Mouse (Mus musculus) macrophage (primary cell): Measurements from ENCODE around the gene Man2a1. TPM values are rescaled to one million over a fixed set of nuclear protein-coding genes. Genes with fewer than 3 reads are reported as not detected.

ENCODE experiments used
- H3K27ac ChIP-seq: fragments of 350-480 bp; formaldehyde crosslinking; 2 replicates; pipeline ENCODE4 v1.9.0; 2021
- H3K36me3 ChIP-seq: fragments of 350-480 bp; formaldehyde crosslinking; 2 replicates; pipeline ENCODE4 v1.9.0; 2021; ENCODE audit errors: inconsistent target
- H3K4me3 ChIP-seq: fragments of 350-480 bp; formaldehyde crosslinking; 2 replicates; pipeline ENCODE4 v1.9.0; 2021; ENCODE audit errors: inconsistent target
- H3K79me2 ChIP-seq: fragments of 350-480 bp; formaldehyde crosslinking; 2 replicates; pipeline ENCODE4 v1.9.0; 2021; ENCODE audit errors: inconsistent target
- WGBS: methylation state at CpG from one replicate; pipeline ENCODE4 v1.1.7; 2026; ENCODE audit warnings: inconsistent platforms; ENCODE audit not compliant: missing documents; 5-methylcytosine and 5-hydroxymethylcytosine counted together
- polyA plus RNA-seq: library from polyadenylated mRNA; stranded (reverse); fragments of 250-400 nt; gene quantifications from 3 replicates; pipeline ENCODE4 v1.2.4, GENCODE M21; 2018; ENCODE audit warnings: inconsistent platforms

Gene Man2a1
- polyA plus RNA-seq, 1 experiment from 2014 or later, result 83.0 TPM

GRCm38 (mm10) chr17:64726032-64726431 lies 125.5 kb downstream of the Man2a1 start:
- H3K36me3 ChIP-seq, result peaks cover 32% of the 10 kb centered on the region; the same call in 1 of the 2 replicates
- WGBS, result 70% methylated on average over 7 of the region's 7 CpGs
- no peaks in the 10 kb centered on the region for H3K79me2 ChIP-seq
- no peak overlapping the region for H3K4me3 ChIP-seq
- no peak overlapping the region for H3K27ac ChIP-seq

GRCm38 (mm10) chr17:64735492-64735891 lies 135.0 kb downstream of the Man2a1 start:
- 60% methylated on average over 4 of the region's 4 CpGs for WGBS
- Histone ChIP-seq H3K36me3 (peaks cover 53% of the 10 kb centered on the region), H3K79me2 (no peaks in the 10 kb centered on the region), H3K27ac (no peak overlapping the region), H3K4me3 (no peak overlapping the region)

- Histone ChIP-seq H3K36me3 (peaks cover 70% of the 10 kb centered on the region), H3K79me2 (no peaks in the 10 kb centered on the region), H3K27ac (no peak overlapping the region), H3K4me3 (no peak overlapping the region)
- WGBS, result 92% methylated on average over 1 of the region's 1 CpGs
Observed at GRCm38 (mm10) chr17:64737918-64738317, 137.4 kb downstream of the Man2a1 start.

- no peaks in the 10 kb centered on the region for H3K79me2 ChIP-seq
- 96% methylated on average over 6 of the region's 6 CpGs for WGBS
- H3K36me3 ChIP-seq, result peaks cover 74% of the 10 kb centered on the region
- no peak overlapping the region for H3K27ac ChIP-seq
- H3K4me3 ChIP-seq, result no peak overlapping the region
Observed at GRCm38 (mm10) chr17:64739129-64739528, 138.6 kb downstream of the Man2a1 start.

GRCm38 (mm10) chr17:64742715-64743605 lies 142.4 kb downstream of the Man2a1 start:
- H3K36me3 ChIP-seq, result peaks cover 83% of the 10 kb centered on the region
- H3K27ac ChIP-seq, result no peak overlapping the region

GRCm38 (mm10) chr17:64743606-64744300 lies 143.2 kb downstream of the Man2a1 start:
- 98% methylated on average over 10 of the region's 13 CpGs for WGBS
- Histone ChIP-seq H3K4me3 (no peak overlapping the region), H3K27ac (no peak overlapping the region)

More at GRCm38 (mm10) chr17:64742715-64743605, 142.4 kb downstream of the Man2a1 start:
- Histone ChIP-seq H3K4me3 (no peak overlapping the region), H3K79me2 (no peaks in the 10 kb centered on the region)
- WGBS, result 98% methylated on average over 6 of the region's 6 CpGs

GRCm38 (mm10) chr17:64746637-64747225 lies 146.2 kb downstream of the Man2a1 start:
- Histone ChIP-seq H3K79me2 (no peaks in the 10 kb centered on the region), H3K27ac (no peak overlapping the region), H3K36me3 (peaks cover 52% of the 10 kb centered on the region), H3K4me3 (no peak overlapping the region)
- WGBS, result 96% methylated on average over 8 of the region's 8 CpGs

More at GRCm38 (mm10) chr17:64743606-64744300, 143.2 kb downstream of the Man2a1 start:
- H3K79me2 ChIP-seq, result no peaks in the 10 kb centered on the region
- H3K36me3 ChIP-seq, result peaks cover 76% of the 10 kb centered on the region

- Histone ChIP-seq H3K4me3 (no peak overlapping the region), H3K79me2 (no peaks in the 10 kb centered on the region), H3K36me3 (peaks cover 46% of the 10 kb centered on the region), H3K27ac (no peak overlapping the region)
- WGBS, result 91% methylated on average over 5 of the region's 5 CpGs
Observed at GRCm38 (mm10) chr17:64747461-64747860, 146.9 kb downstream of the Man2a1 start.

GRCm38 (mm10) chr17:64748131-64748530 lies 147.6 kb downstream of the Man2a1 start:
- no peak overlapping the region for H3K27ac ChIP-seq
- no peak overlapping the region for H3K4me3 ChIP-seq
- H3K79me2 ChIP-seq, result no peaks in the 10 kb centered on the region
- WGBS, result 100% methylated on average over 2 of the region's 2 CpGs
- H3K36me3 ChIP-seq, result peaks cover 39% of the 10 kb centered on the region

- Histone ChIP-seq H3K27ac (no peak overlapping the region), H3K36me3 (peaks cover 29% of the 10 kb centered on the region), H3K4me3 (no peak overlapping the region), H3K79me2 (no peaks in the 10 kb centered on the region)
- 100% methylated on average over 1 of the region's 1 CpGs for WGBS
Observed at GRCm38 (mm10) chr17:64749146-64749545, 148.6 kb downstream of the Man2a1 start.

GRCm38 (mm10) chr17:64751249-64751648 lies 150.7 kb downstream of the Man2a1 start:
- no peak overlapping the region for H3K4me3 ChIP-seq
- no peaks in the 10 kb centered on the region for H3K79me2 ChIP-seq
- peaks cover 8% of the 10 kb centered on the region; the same call in 1 of the 2 replicates for H3K36me3 ChIP-seq
- no peak overlapping the region for H3K27ac ChIP-seq
- WGBS, result 91% methylated on average over 4 of the region's 5 CpGs

- Histone ChIP-seq H3K4me3 (no peak overlapping the region), H3K27ac (no peak overlapping the region)
- 94% methylated on average over 13 of the region's 13 CpGs for WGBS
Observed at GRCm38 (mm10) chr17:64752126-64753019, 151.8 kb downstream of the Man2a1 start.

GRCm38 (mm10) chr17:64753507-64753906 lies 153.0 kb downstream of the Man2a1 start:
- H3K4me3 ChIP-seq, result no peak overlapping the region; the same call in 1 of the 2 replicates
- peak overlapping the region; percentile 75 for H3K27ac ChIP-seq
- no peaks in the 10 kb centered on the region for H3K79me2 ChIP-seq
- no peaks in the 10 kb centered on the region for H3K36me3 ChIP-seq
- 21% methylated on average over 6 of the region's 6 CpGs for WGBS

More at GRCm38 (mm10) chr17:64752126-64753019, 151.8 kb downstream of the Man2a1 start:
- H3K36me3 ChIP-seq, result no peaks in the 10 kb centered on the region
- H3K79me2 ChIP-seq, result no peaks in the 10 kb centered on the region
